Mouse (Mus musculus) MN1 (cell line): ENCODE measurements at regions not wholly inside any gene's neighbourhood (a gene's known extent, or its start where the extent isn't known, plus 50 kb on each side); places are given as distances from the start of the nearest gene placed in this dataset.

Source experiments
- DNase-seq: peaks from one replicate; pipeline ENCODE4 v3.0.0-alpha.2; 2016; ENCODE audit warnings: low spot score

GRCm38 (mm10) chr1:40907813-40908212 is 102.4 kb downstream of the Tmem182 start:
- no peak for DNase-seq

GRCm38 (mm10) chr1:40913591-40913990 is 108.2 kb downstream of the Tmem182 start:
- DNase-seq = no peak

- DNase-seq = no peak
These were observed 118.9 kb downstream of the Tmem182 start for GRCm38 (mm10) chr1:40924271-40924670.

GRCm38 (mm10) chr1:40924780-40925179 is 119.4 kb downstream of the Tmem182 start:
- DNase-seq = no peak

GRCm38 (mm10) chr1:40931374-40931773 is 126.0 kb downstream of the Tmem182 start:
- no peak for DNase-seq

GRCm38 (mm10) chr1:40936729-40937128 is 131.3 kb downstream of the Tmem182 start:
- no peak for DNase-seq

- no peak for DNase-seq
These were observed 137.3 kb downstream of the Tmem182 start for GRCm38 (mm10) chr1:40942751-40943150.

GRCm38 (mm10) chr1:40943165-40943564 is 137.8 kb downstream of the Tmem182 start:
- no peak for DNase-seq

GRCm38 (mm10) chr1:40950641-40951040 is 145.2 kb downstream of the Tmem182 start:
- DNase-seq = no peak

GRCm38 (mm10) chr1:40954720-40955163 is 149.3 kb downstream of the Tmem182 start:
- DNase-seq = no peak

GRCm38 (mm10) chr1:40967768-40968504 is 162.5 kb downstream of the Tmem182 start:
- no peak for DNase-seq

- DNase-seq = no peak
These were observed 178.4 kb downstream of the Tmem182 start for GRCm38 (mm10) chr1:40983762-40984161.

- no peak for DNase-seq
These were observed 187.9 kb downstream of the Tmem182 start for GRCm38 (mm10) chr1:40993327-40993726.

- no peak for DNase-seq
These were observed 196.0 kb downstream of the Tmem182 start for GRCm38 (mm10) chr1:41001154-41001949.

GRCm38 (mm10) chr1:41002006-41002405 is 196.6 kb downstream of the Tmem182 start:
- no peak for DNase-seq

GRCm38 (mm10) chr1:41026943-41027342 is 221.5 kb downstream of the Tmem182 start:
- DNase-seq = no peak

GRCm38 (mm10) chr1:41027540-41027978 is 222.2 kb downstream of the Tmem182 start:
- no peak for DNase-seq

- DNase-seq = no peak
These were observed 222.6 kb downstream of the Tmem182 start for GRCm38 (mm10) chr1:41028021-41028420.

- no peak for DNase-seq
These were observed 229.9 kb downstream of the Tmem182 start for GRCm38 (mm10) chr1:41035085-41035880.

- DNase-seq = no peak
These were observed 231.5 kb downstream of the Tmem182 start for GRCm38 (mm10) chr1:41036940-41037339.

GRCm38 (mm10) chr1:41054426-41054955 is 249.1 kb downstream of the Tmem182 start:
- no peak for DNase-seq

GRCm38 (mm10) chr1:41055761-41056160 is 250.4 kb downstream of the Tmem182 start:
- no peak for DNase-seq
